In the genomic region with DNA sequence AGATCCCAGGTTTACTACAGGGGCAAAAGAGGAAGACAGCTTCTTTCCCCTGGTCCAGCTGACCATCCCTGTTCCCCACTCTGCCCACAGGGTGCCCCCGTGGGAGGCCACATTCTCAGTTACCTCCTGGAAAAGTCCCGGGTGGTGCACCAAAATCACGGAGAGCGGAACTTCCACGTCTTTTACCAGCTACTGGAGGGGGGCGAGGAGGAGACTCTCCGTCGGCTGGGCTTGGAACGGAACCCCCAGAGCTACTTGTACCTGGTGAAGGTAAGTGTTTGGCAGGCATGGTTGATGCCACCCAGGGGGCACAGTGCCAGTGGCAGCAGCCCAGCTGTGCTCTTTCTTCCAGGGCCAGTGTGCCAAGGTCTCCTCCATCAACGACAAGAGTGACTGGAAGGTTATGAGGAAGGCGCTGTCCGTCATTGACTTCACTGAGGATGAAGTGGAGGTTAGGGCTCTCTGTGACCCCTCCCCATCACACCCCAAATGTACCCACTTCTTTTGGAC, we compare ENCODE assay signal across 20 mouse cellular contexts. TPM values are rescaled to one million over a fixed set of nuclear protein-coding genes. Genes with fewer than 3 reads are reported as not detected.
DNase-seq lines count a peak whose midpoint lies in the region; ATAC-seq and TF ChIP-seq lines count a peak whose summit lies in the region.
"Had no signal": no experiment of that assay in that cellular context is flagged by ENCODE, and none has a peak within 500 bp of the region (broad histone marks: within the 10 kb centered on the region; RNA-seq: fewer than 3 reads in every experiment).

No protein-coding gene starts in this region.

- TF ChIP-seq EP300 in heart, postnatal 0 days (IDR thresholded peaks at IDR 0.05; ENCODE audit: low read depth) = no peak
- no peak for TF ChIP-seq EP300 in heart, adult 2 months (IDR thresholded peaks at IDR 0.05; ENCODE audit: insufficient read depth, low read depth, low read length)

- no peak overlapping the region for H3K4me2 ChIP-seq in heart, postnatal 0 days (ENCODE audit: low read depth, low read length)
- H3K4me2 ChIP-seq: embryonic facial prominence, embryonic 12.5 days; forebrain, embryonic 12.5 days; heart, embryonic 12.5 days had no signal

- peaks cover 73% of the 10 kb centered on the region for H3K36me3 ChIP-seq in heart, postnatal 0 days (replicated peaks; ENCODE audit: control insufficient read depth, insufficient read depth, low read length)
- peaks cover 2% of the 10 kb centered on the region; the same call in 1 of the 2 replicates for H3K36me3 ChIP-seq in heart, adult 2 months (ENCODE audit: control insufficient read depth, insufficient read depth, low read length)
- H3K36me3 ChIP-seq in ES-E14 (ENCODE audit: control insufficient read depth, insufficient read depth, low read length, poor library complexity, severe bottlenecking) = peaks cover 54% of the 10 kb centered on the region

- in situ Hi-C loops in ES-E14 (cut with MboI; ENCODE audit: low sequenced_read_pairs in 2 of 2, unreplicated experiment in 2 of 2) = no loop called here

- intact Hi-C loops in heart, adult 2 months (cut with DNase I) = no loop called here

- H3K27ac ChIP-seq in heart, postnatal 0 days (ENCODE audit: low read depth) = peak overlapping the region; percentile 53
- H3K27ac ChIP-seq in heart, adult 2 months = no peak overlapping the region
- H3K27ac ChIP-seq in ES-E14 (ENCODE audit: insufficient read depth, low read depth, low read length, poor library complexity, severe bottlenecking) = peak overlapping the region; percentile 25; the same call in 1 of the 2 replicates
- H3K27ac ChIP-seq: embryonic facial prominence, embryonic 12.5 days; forebrain, embryonic 12.5 days; hindbrain, embryonic 10.5 days had no signal

- H3K9ac ChIP-seq in heart, postnatal 0 days (replicated peaks; ENCODE audit: low read depth, low read length) = no peak overlapping the region
- no peak overlapping the region for H3K9ac ChIP-seq in heart, adult 2 months (ENCODE audit: low read depth, low read length)
- H3K9ac ChIP-seq in ES-E14 (ENCODE audit: insufficient read depth, low read depth, low read length, poor library complexity, severe bottlenecking) = no peak overlapping the region
- H3K9ac ChIP-seq: embryonic facial prominence, embryonic 12.5 days; forebrain, embryonic 12.5 days; heart, embryonic 12.5 days had no signal

- no peak for DNase-seq in heart, postnatal 0 days (ENCODE audit: low spot score)
- DNase-seq in heart, adult 2 months = no peak
- DNase-seq in ES-E14 (ENCODE audit: low read depth, low spot score) = no peak
- DNase-seq in adrenal gland, adult 8-10 months = peak; percentile 39
- peak; percentile 63 to 70 for DNase-seq in adrenal gland, postnatal 36 days
- no peak for DNase-seq in layer of hippocampus, adult 9-10 months (ENCODE audit: low spot score)
- DNase-seq: cerebellum, adult 11-12 months; cerebellum, adult 9-10 months; gastrocnemius, postnatal 10 days; kidney, adult 8-10 months had no signal

- no peak for ATAC-seq in heart, postnatal 0 days (ENCODE audit: insufficient read depth, low read depth)
- ATAC-seq in megakaryocyte, adult 5-6 weeks (ENCODE audit: poor library complexity, severe bottlenecking) = no peak
- ATAC-seq: forebrain, embryonic 16.5 days; hindbrain, embryonic 16.5 days; inflammation-experienced regulatory T-cells, adult 6 months; intestine, postnatal 0 days had no signal

- 90% methylated on average over 12 of the region's 12 CpGs for WGBS in heart, postnatal 0 days
- WGBS in heart, adult 2 months = 82% methylated on average over 12 of the region's 12 CpGs

- H3K27me3 ChIP-seq in heart, postnatal 0 days (ENCODE audit: control insufficient read depth, insufficient read depth, low read length) = no peaks in the 10 kb centered on the region
- H3K27me3 ChIP-seq in heart, adult 2 months (ENCODE audit: control insufficient read depth, insufficient read depth, low read length) = no peaks in the 10 kb centered on the region
- H3K27me3 ChIP-seq: heart, embryonic 12.5 days had no signal

- peaks cover 6% of the 10 kb centered on the region for H3K4me1 ChIP-seq in heart, postnatal 0 days (ENCODE audit: control insufficient read depth, insufficient read depth)
- peaks cover 11% of the 10 kb centered on the region for H3K4me1 ChIP-seq in heart, adult 2 months (ENCODE audit: control insufficient read depth, insufficient read depth, low read length)
- peaks cover under 1 to 7% of the 10 kb centered on the region in 2 experiments; a peak in 2 of 4 replicates for H3K4me1 ChIP-seq in ES-E14 (ENCODE audit: control insufficient read depth in 2 of 2, insufficient read depth in 2 of 2, low read length in 2 of 2, poor library complexity in 1 of 2)

- H3K9me3 ChIP-seq in heart, postnatal 0 days (replicated peaks; ENCODE audit: control insufficient read depth, low read length) = no peaks in the 10 kb centered on the region
- H3K9me3 ChIP-seq in ES-E14 (ENCODE audit: control insufficient read depth, insufficient read depth, low read depth, low read length) = no peaks in the 10 kb centered on the region
- H3K9me3 ChIP-seq: embryonic facial prominence, embryonic 12.5 days; forebrain, embryonic 12.5 days; G1E; heart, embryonic 12.5 days; hindbrain, embryonic 10.5 days had no signal

- H3K4me3 ChIP-seq in heart, postnatal 0 days (ENCODE audit: low read depth, low read length) = no peak overlapping the region
- H3K4me3 ChIP-seq in heart, adult 2 months = no peak overlapping the region
- no peak overlapping the region for H3K4me3 ChIP-seq in ES-E14 (ENCODE audit: insufficient read depth in 1 of 2, low read depth in 1 of 2, low read length in 2 of 2, poor library complexity in 1 of 2, severe bottlenecking in 1 of 2)
- H3K4me3 ChIP-seq: embryonic facial prominence, embryonic 12.5 days; forebrain, embryonic 12.5 days; heart, embryonic 12.5 days; hindbrain, embryonic 10.5 days had no signal

- no peak for TF ChIP-seq CTCF in heart, postnatal 0 days (IDR thresholded peaks at IDR 0.05; ENCODE audit: low read depth)
- no peak for TF ChIP-seq CTCF in heart, adult 2 months (IDR thresholded peaks at IDR 0.05)

- TF ChIP-seq POLR2A in heart, adult 2 months (IDR thresholded peaks at IDR 0.05; ENCODE audit: insufficient read depth, low read depth, low read length) = no peak

- no peaks in the 10 kb centered on the region for H3K79me2 ChIP-seq in heart, adult 2 months (replicated peaks; ENCODE audit: control insufficient read depth, insufficient read depth, low read length)

TF ChIP-seq in ES-E14, 5 proteins besides CTCF, POLR2A, EP300 and RAD21:
- TF ChIP-seq ZC3H11A (IDR thresholded peaks at IDR 0.05; ENCODE audit: borderline replicate concordance, low read depth, low read length) = no peak
- TF ChIP-seq HCFC1 (IDR thresholded peaks at IDR 0.05; ENCODE audit: borderline replicate concordance, insufficient read depth, low read length) = no peak
- TF ChIP-seq MAFK (IDR thresholded peaks at IDR 0.05; ENCODE audit: insufficient read depth, low read depth, low read length) = no peak
- no peak for TF ChIP-seq ZNF384 (IDR thresholded peaks at IDR 0.05; ENCODE audit: low read depth, low read length)
- TF ChIP-seq CHD2 (IDR thresholded peaks at IDR 0.05; ENCODE audit: low read depth, low read length) = no peak

RNA-seq across cellular contexts. Expression of gene Myo1c, which starts 9.8 kb away (rescaled TPM):
- total RNA-seq in heart, postnatal 0 days (2014; rRNA removed; ENCODE audit: low replicate concordance) = 127 and 143 TPM in 2 replicates
- polyA plus RNA-seq in heart, postnatal 0 days (2015; fragmentation: Nextera tagmentation; extraction: Ambion mirVana) = 40.4 and 45.2 TPM in 2 replicates
- 100 to 1,000 TPM in 1 of 2 experiments, 10 to 100 TPM in 1; 96.9 to 105 TPM for total RNA-seq in heart, adult 2 months (2021)
- polyA plus RNA-seq in heart, adult 2 months (2012; rRNA removed) = 68.7 and 94.7 TPM in 2 replicates
- total RNA-seq in ES-E14 (2012; rRNA removed) = 62.8 and 62.9 TPM in 2 replicates
- total RNA-seq in adrenal gland, adult 8-10 months (2022) = 100 to 1,000 TPM; 151 to 208 (median 180) TPM
- total RNA-seq in adrenal gland, postnatal 36 days (2021) = 100 to 1,000 TPM; 155 to 158 TPM
- 21.2 and 28.4 TPM in 2 replicates for total RNA-seq in megakaryocyte, adult 5-6 weeks (2015)
- 25.3 and 29.2 TPM in 2 replicates for total RNA-seq in megakaryocyte, adult 5-6 weeks (2017)

RNA-seq across cellular contexts. Expression of gene Crk, which starts 18.9 kb away (rescaled TPM):
- 57.0 and 74.0 TPM in 2 replicates for total RNA-seq in heart, postnatal 0 days (2014; rRNA removed; ENCODE audit: low replicate concordance)
- 70.8 and 88.4 TPM in 2 replicates for polyA plus RNA-seq in heart, postnatal 0 days (2015; fragmentation: Nextera tagmentation; extraction: Ambion mirVana)
- total RNA-seq in heart, adult 2 months (2021) = 10 to 100 TPM; 82.9 to 90.3 TPM
- 27.6 and 64.4 TPM in 2 replicates for polyA plus RNA-seq in heart, adult 2 months (2012; rRNA removed)
- total RNA-seq in ES-E14 (2012; rRNA removed) = 68.1 and 71.3 TPM in 2 replicates
- 100 to 1,000 TPM; 115 to 125 (median 117) TPM for total RNA-seq in adrenal gland, adult 8-10 months (2022)
- 100 to 1,000 TPM; 119 TPM for total RNA-seq in adrenal gland, postnatal 36 days (2021)
- total RNA-seq in megakaryocyte, adult 5-6 weeks (2015) = 52.1 and 54.9 TPM in 2 replicates
- 50.7 and 56.2 TPM in 2 replicates for total RNA-seq in megakaryocyte, adult 5-6 weeks (2017)

RNA-seq across cellular contexts. Expression of gene Inpp5k, which starts 29.3 kb away (rescaled TPM):
- 55.9 and 64.6 TPM in 2 replicates for total RNA-seq in heart, postnatal 0 days (2014; rRNA removed; ENCODE audit: low replicate concordance)
- polyA plus RNA-seq in heart, postnatal 0 days (2015; fragmentation: Nextera tagmentation; extraction: Ambion mirVana) = 28.7 and 29.2 TPM in 2 replicates
- 10 to 100 TPM; 24.5 to 30.2 TPM for total RNA-seq in heart, adult 2 months (2021)
- polyA plus RNA-seq in heart, adult 2 months (2012; rRNA removed) = 42.8 and 59.8 TPM in 2 replicates
- 12.2 and 13.8 TPM in 2 replicates for total RNA-seq in ES-E14 (2012; rRNA removed)
- total RNA-seq in adrenal gland, adult 8-10 months (2022) = 10 to 100 TPM; 46.2 to 62.5 (median 53.6) TPM
- 10 to 100 TPM; 27.9 to 48.1 TPM for total RNA-seq in adrenal gland, postnatal 36 days (2021)
- total RNA-seq in megakaryocyte, adult 5-6 weeks (2015) = 76.2 and 79.9 TPM in 2 replicates
- 44.5 and 46.5 TPM in 2 replicates for total RNA-seq in megakaryocyte, adult 5-6 weeks (2017)

Comparison
In these comparisons a context has a peak if more than half of its experiments do, and no peak if none do; other contexts are left out.
1. DNase-seq: peak in adrenal gland, adult 8-10 months (single experiment) and adrenal gland, postnatal 36 days (2 of 2); none in heart, postnatal 0 days (single experiment), heart, adult 2 months (0 of 2), ES-E14 (single experiment) and layer of hippocampus, adult 9-10 months (single experiment).